Mouse (Mus musculus) hindbrain, embryonic 15.5 days (tissue): ENCODE results near the gene Spata4. TPM values are rescaled to one million over a fixed set of nuclear protein-coding genes. Genes with fewer than 3 reads are reported as not detected.

Source experiments
- ATAC-seq: fragments of 200-750 bp; cut with Nextera tagmentation; 2 replicates; pipeline ENCODE4 v1.8.0; 2017; ENCODE audit warnings: low read depth, moderate number of reproducible peaks, moderate TSS enrichment; ENCODE audit not compliant: low FRiP score
- H3K27ac ChIP-seq: fragments of 300-500 bp; sonication (generic); replicated peaks from 2 replicates; pipeline ENCODE4 v1.5.1; 2015; ENCODE audit warnings: mild to moderate bottlenecking, inconsistent platforms
- H3K27me3 ChIP-seq: fragments of 300-500 bp; sonication (generic); 2 replicates; pipeline ENCODE4 v1.6.1; 2015; ENCODE audit warnings: control low read depth, inconsistent platforms
- H3K36me3 ChIP-seq: fragments of 300-500 bp; sonication (generic); 2 replicates; pipeline ENCODE4 v1.6.1; 2015; ENCODE audit warnings: control low read depth, inconsistent platforms
- H3K4me1 ChIP-seq: fragments of 300-500 bp; sonication (generic); replicated peaks from 2 replicates; pipeline ENCODE4 v1.6.1; 2015; ENCODE audit warnings: control low read depth, inconsistent platforms
- H3K4me2 ChIP-seq: fragments of 300-500 bp; sonication (generic); 2 replicates; pipeline ENCODE4 v1.6.1; 2015; ENCODE audit warnings: moderate library complexity, mild to moderate bottlenecking, inconsistent platforms
- H3K4me3 ChIP-seq: fragments of 300-500 bp; sonication (generic); 2 replicates; pipeline ENCODE4 v1.5.1; 2015; ENCODE audit warnings: mild to moderate bottlenecking, inconsistent platforms
- H3K9ac ChIP-seq: fragments of 300-500 bp; sonication (generic); 2 replicates; pipeline ENCODE4 v1.6.1; 2015; ENCODE audit warnings: inconsistent platforms
- H3K9me3 ChIP-seq: fragments of 300-500 bp; sonication (generic); 2 replicates; pipeline ENCODE4 v1.6.1; 2016; ENCODE audit warnings: control low read depth, inconsistent platforms
- WGBS: fragments of 180-500 bp; shearing (Covaris S2); methylation state at CpG from one replicate; pipeline ENCODE4 v1.1.7; 2015; 5-methylcytosine and 5-hydroxymethylcytosine counted together
- polyA plus RNA-seq: library from polyadenylated mRNA; unstranded; fragments of >200 nt; fragmentation: Nextera tagmentation; extraction: Ambion mirVana; gene quantifications from 2 replicates; pipeline ENCODE4 v1.2.1, GENCODE M21; 2015

Gene Spata4
- polyA plus RNA-seq = not detected in 2 replicates

DNA sequence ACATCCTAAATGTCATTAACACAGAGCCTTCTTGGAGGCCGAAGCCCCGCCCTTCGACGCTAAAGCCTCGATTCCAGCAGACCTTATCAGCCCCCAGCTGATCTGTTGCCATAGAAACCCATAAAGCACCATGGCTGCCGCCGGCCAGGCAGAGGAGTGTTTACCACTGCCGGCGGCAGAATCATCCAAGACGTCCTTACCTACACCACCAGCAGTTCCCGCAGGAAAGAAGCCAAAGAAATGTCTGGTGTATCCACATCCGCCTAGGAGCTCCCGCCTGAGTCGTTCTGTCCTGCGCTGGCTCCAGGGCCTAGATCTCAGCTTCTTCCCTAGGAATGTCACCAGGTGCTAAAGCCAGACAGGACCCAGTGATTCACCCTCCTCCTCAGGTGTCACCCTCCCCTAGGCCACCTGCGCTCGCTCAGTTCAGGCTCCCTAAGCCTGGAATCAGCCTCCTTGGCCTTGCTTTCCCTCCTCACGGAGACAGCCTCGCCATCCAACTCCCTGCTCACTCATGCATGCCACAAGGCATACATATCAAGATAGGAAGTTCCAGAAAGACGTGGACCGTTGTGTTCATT is at the start of gene Spata4:
Gene Spata4, plus strand, starts transcription at position 111 of the 581 bp plus-strand sequence.
- H3K4me2 ChIP-seq = peak within 1 kb of the TSS; percentile 60
- peak within 1 kb of the TSS; percentile 28 for H3K4me3 ChIP-seq
- peak; percentile 91 for ATAC-seq
- peaks cover 8% of the 10 kb centered on the region for H3K4me1 ChIP-seq
- no peaks in the 10 kb centered on the region for H3K9me3 ChIP-seq
- no peaks in the 10 kb centered on the region for H3K36me3 ChIP-seq
- peak within 1 kb of the TSS; percentile 56 for H3K27ac ChIP-seq
- 5% methylated on average over 21 of the region's 21 CpGs for WGBS
- no peaks in the 10 kb centered on the region for H3K27me3 ChIP-seq
- peak within 1 kb of the TSS; percentile 16; the same call in 1 of the 2 replicates for H3K9ac ChIP-seq

DNA sequence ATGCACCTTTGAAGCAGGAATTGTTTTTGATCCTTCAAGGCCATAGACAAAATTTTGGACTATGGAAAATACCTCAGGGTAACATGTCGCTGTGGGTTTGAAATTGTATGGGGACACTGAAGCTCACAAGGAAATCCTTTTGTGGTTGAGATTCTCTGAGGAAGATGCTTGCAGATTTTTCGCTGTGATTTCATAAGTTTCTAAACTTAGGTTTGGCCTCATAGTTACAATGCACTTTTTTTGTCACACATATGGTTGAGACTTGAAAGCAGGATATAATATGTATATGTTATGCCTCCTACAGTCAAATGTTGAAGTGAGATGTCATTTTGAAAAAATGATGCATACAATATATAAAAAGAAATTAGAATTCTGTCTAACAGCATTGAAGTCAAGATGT is 45.7 kb upstream of the Spata4 start:
- H3K36me3 ChIP-seq = no peaks in the 10 kb centered on the region
- WGBS = 89% methylated on average over 2 of the region's 2 CpGs
- no peak overlapping the region for H3K27ac ChIP-seq
- H3K27me3 ChIP-seq = no peaks in the 10 kb centered on the region
- H3K9me3 ChIP-seq = no peaks in the 10 kb centered on the region
- H3K4me2 ChIP-seq = no peak overlapping the region
- H3K4me3 ChIP-seq = no peak overlapping the region
- ATAC-seq = no peak
- H3K9ac ChIP-seq = no peak overlapping the region
- H3K4me1 ChIP-seq = no peaks in the 10 kb centered on the region

DNA sequence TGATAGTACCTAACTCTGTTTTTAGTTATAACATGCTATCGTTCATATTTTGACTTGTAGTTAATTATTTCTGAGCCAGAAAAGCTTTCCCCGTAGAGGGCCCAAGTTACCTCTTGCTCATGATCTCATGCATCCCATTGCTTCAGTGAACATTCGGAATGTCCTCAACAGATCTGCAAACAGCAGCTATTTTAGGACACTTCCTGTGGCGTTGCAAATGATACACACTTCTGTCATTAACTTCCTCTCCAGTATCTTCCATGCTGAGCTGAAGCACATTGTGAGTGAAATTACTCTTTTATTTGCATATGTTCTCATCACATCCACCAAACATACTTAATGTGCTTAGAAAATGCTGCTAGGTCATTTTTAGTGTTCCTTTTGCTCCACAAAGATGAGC is 38.4 kb upstream of the Spata4 start:
- H3K36me3 ChIP-seq = no peaks in the 10 kb centered on the region
- H3K9me3 ChIP-seq = no peaks in the 10 kb centered on the region
- no peak overlapping the region for H3K4me2 ChIP-seq
- ATAC-seq = no peak
- H3K4me1 ChIP-seq = no peaks in the 10 kb centered on the region
- 72% methylated on average over 4 of the region's 4 CpGs for WGBS
- H3K27me3 ChIP-seq = no peaks in the 10 kb centered on the region
- H3K9ac ChIP-seq = no peak overlapping the region
- no peak overlapping the region for H3K4me3 ChIP-seq
- H3K27ac ChIP-seq = no peak overlapping the region

DNA sequence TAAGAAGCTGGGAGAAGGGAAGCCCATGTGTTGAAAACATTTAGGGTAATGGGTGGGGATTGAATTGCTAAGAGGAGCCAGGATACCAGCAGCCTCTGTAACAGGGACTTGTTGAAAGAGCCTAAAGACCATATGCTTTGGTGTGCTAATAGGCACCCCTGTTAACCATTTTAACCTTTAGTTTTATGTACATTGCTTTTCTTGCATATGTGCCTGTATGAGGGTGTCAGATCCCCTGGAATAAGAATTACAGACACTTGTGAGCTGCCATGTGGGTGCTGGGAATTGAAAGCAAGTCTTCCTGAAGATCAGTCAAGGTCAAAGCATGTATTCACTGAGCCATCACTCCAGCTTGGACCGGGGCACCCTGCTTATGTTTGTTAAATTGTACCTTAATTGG is 35.4 kb upstream of the Spata4 start:
- no peaks in the 10 kb centered on the region for H3K4me1 ChIP-seq
- no peaks in the 10 kb centered on the region for H3K9me3 ChIP-seq
- no peak overlapping the region for H3K4me2 ChIP-seq
- H3K9ac ChIP-seq = no peak overlapping the region
- H3K27me3 ChIP-seq = no peaks in the 10 kb centered on the region
- no peak for ATAC-seq
- no peaks in the 10 kb centered on the region for H3K36me3 ChIP-seq
- no peak overlapping the region for H3K4me3 ChIP-seq
- 95% methylated on average over 1 of the region's 1 CpGs for WGBS
- no peak overlapping the region for H3K27ac ChIP-seq

DNA sequence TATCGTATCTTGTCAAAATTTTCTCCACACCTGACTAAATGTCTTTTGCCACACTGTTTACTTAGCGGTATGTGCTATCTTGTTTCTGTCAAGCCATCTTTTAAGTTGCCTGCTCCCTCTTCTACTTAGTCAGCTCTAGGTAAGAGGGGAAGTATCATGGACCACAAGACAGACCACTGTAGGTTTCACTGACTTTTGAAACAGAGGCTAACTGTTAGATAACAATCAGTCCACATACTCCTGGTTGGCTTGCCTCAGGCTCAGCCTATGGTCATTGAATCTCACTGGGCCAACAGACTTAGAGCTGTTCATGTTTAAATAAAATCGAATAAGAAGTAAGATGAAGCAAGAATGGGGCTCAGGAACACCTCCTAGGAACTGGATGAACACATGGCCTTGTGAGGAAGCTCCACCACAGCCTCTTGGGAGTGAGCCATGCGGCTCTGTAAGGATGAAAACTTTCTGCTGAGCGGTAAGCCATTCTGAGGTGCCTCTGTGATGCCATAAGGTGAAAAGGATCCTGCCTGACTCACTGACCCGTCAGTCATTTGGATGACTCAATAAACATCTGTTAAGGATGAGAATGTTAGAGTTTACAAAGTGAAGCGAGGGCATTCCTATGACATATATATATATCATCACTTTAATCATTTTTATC is 34.8 kb upstream of the Spata4 start:
- Histone ChIP-seq H3K4me2 (no peak overlapping the region), H3K27me3 (no peaks in the 10 kb centered on the region), H3K4me1 (no peaks in the 10 kb centered on the region), H3K36me3 (no peaks in the 10 kb centered on the region), H3K9ac (no peak overlapping the region), H3K9me3 (no peaks in the 10 kb centered on the region), H3K27ac (no peak overlapping the region), H3K4me3 (no peak overlapping the region)
- no peak for ATAC-seq
- 90% methylated on average over 7 of the region's 7 CpGs for WGBS

DNA sequence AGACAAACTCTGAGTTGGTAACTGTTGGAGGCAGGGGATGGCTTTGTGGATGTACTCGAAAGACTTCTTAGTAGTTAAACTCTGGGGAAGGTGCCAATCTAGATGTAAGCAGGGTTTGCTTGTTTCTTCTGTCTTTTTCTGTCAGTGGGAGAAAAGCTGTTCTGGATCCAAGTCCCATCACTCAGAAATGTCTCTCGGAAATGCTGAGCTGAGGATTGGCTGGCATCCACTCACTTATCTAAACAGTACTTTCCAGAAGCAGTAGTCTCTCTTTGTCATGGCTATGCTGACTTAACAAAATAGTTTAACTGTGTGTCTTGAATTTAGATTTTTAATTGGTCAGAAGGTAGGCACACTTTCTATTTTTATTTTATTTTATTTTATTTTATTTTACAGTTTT is 33.4 kb upstream of the Spata4 start:
- H3K4me3 ChIP-seq = no peak overlapping the region
- 68% methylated on average over 2 of the region's 2 CpGs for WGBS
- no peak for ATAC-seq

DNA sequence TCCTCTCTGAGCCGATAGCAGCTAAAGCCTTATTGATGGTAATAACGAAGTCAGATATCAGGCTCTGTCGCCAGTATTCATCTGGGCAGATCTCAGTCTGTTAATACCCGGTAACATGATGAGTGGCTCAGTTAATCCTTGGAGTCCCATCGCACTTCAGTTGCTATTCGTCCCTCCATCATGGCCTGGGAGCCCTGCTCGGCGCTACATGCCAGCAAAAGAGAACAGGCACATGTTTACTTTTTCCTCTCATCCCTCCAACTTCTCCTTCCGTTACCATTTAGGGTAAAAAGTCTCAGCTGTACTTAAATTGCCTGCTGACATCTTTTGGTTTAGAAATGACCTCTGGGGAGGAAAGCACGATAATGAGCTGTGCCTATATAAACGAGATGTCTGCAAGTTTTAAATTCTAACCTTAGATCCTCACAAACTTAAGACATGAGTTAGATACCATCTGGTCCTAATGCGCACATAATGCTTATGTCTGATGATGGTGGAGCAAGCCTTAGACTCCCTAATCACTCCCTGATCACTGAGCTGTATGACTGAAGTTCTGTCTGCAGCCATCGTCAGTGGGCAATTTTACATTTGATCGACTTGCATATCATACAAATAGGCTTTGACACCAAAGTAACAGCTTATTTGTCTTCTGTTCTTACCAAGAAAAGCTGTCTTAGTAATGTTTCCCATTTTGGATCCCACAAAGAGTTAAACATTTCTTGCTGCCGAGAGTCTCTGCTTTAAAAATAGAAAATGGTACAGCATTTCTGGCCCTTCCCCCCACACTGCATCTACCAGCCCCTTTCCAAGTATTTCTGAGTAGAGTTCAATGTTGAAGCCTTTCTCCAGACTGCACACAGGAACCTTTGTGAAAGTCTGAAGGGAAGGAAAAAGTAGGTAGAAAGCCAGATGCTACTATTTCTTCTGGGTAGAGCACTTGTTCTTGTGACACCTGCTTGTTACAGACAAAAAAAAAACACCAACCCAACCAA is 29.7 kb upstream of the Spata4 start:
- Histone ChIP-seq H3K27me3 (no peaks in the 10 kb centered on the region), H3K27ac (no peak overlapping the region), H3K4me2 (no peak overlapping the region), H3K9me3 (no peaks in the 10 kb centered on the region), H3K36me3 (no peaks in the 10 kb centered on the region), H3K9ac (no peak overlapping the region), H3K4me3 (no peak overlapping the region), H3K4me1 (no peaks in the 10 kb centered on the region)
- WGBS = 73% methylated on average over 15 of the region's 15 CpGs
- ATAC-seq = no peak

More for the DNA sequence above, 33.4 kb upstream of the Spata4 start:
- H3K4me1 ChIP-seq = no peaks in the 10 kb centered on the region
- H3K4me2 ChIP-seq = no peak overlapping the region
- H3K27ac ChIP-seq = no peak overlapping the region
- no peaks in the 10 kb centered on the region for H3K36me3 ChIP-seq
- no peaks in the 10 kb centered on the region for H3K27me3 ChIP-seq
- H3K9ac ChIP-seq = no peak overlapping the region
- no peaks in the 10 kb centered on the region for H3K9me3 ChIP-seq

DNA sequence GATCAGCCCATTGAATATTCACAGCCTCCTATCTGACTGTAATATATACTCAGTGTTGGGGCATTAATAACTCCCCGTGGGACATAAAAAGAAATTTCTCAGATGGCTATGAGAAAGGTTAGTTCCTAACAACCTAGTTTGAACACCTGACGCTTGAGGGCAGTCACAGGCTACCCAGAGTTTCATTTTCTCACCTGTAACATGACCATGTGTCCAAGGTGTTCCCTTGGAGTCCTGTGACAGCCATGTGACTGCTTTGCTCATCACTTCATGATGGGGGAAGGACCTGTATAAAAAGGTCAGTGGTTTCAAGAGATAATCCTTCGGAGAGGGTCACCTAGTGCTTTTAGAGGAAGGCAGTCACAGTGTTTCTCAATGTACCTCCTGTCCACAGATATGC is 19.1 kb upstream of the Spata4 start:
- Histone ChIP-seq H3K27ac (no peak overlapping the region), H3K9ac (no peak overlapping the region), H3K27me3 (no peaks in the 10 kb centered on the region), H3K36me3 (no peaks in the 10 kb centered on the region), H3K4me1 (no peaks in the 10 kb centered on the region), H3K9me3 (no peaks in the 10 kb centered on the region), H3K4me3 (no peak overlapping the region), H3K4me2 (no peak overlapping the region)
- 85% methylated on average over 3 of the region's 3 CpGs for WGBS
- no peak for ATAC-seq

DNA sequence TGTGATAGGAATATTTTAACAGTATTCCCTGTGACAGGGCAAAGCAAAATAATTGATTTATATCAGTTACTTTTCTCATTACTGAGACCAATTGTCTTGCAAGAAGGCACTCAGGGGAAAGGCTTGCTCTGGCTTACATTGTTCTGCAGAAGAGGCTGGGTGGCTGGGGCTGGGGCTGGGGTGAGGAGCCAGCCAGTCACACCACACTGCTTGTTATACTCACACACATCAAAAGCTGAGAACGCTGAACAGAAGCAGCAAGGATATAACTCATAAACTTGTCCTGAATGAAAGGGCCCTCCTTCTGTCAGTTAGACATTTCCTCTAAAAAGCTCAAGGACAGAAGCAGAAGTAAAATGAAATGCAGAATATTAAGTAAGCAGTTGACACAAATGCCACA is 17.7 kb upstream of the Spata4 start:
- ATAC-seq = no peak
- no peaks in the 10 kb centered on the region for H3K9me3 ChIP-seq
- no peak overlapping the region for H3K27ac ChIP-seq
- no peaks in the 10 kb centered on the region for H3K4me1 ChIP-seq
- WGBS = 49% methylated on average over 1 of the region's 1 CpGs
- H3K9ac ChIP-seq = no peak overlapping the region
- H3K27me3 ChIP-seq = no peaks in the 10 kb centered on the region
- no peaks in the 10 kb centered on the region for H3K36me3 ChIP-seq
- H3K4me2 ChIP-seq = no peak overlapping the region
- H3K4me3 ChIP-seq = no peak overlapping the region

DNA sequence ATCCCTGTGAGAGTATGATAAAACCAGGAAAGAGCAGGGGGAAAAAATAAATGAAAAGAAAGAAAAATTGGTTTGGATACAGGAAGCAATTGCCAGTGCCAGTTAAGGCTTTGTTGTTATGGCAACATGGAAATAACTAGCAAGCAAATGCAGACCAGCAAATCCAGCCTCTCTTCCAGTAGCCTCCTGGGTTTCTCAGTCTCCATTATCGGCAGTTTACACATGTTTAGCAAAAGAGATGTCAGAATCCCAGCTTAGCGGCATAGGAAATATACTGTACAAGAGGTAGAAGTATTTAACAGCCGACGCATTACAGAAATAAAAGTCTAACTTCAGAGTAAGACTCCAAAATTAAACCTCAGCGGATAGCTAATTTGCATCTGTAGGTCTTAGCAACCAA is 5.9 kb upstream of the Spata4 start:
- H3K36me3 ChIP-seq = no peaks in the 10 kb centered on the region
- H3K27ac ChIP-seq = peak overlapping the region; percentile 46
- no peaks in the 10 kb centered on the region for H3K27me3 ChIP-seq
- no peak for ATAC-seq
- no peak overlapping the region for H3K4me3 ChIP-seq
- no peak overlapping the region for H3K9ac ChIP-seq
- H3K4me1 ChIP-seq = peaks cover 4% of the 10 kb centered on the region; the same call in 1 of the 2 replicates
- no peaks in the 10 kb centered on the region for H3K9me3 ChIP-seq
- H3K4me2 ChIP-seq = no peak overlapping the region
- 72% methylated on average over 5 of the region's 5 CpGs for WGBS

DNA sequence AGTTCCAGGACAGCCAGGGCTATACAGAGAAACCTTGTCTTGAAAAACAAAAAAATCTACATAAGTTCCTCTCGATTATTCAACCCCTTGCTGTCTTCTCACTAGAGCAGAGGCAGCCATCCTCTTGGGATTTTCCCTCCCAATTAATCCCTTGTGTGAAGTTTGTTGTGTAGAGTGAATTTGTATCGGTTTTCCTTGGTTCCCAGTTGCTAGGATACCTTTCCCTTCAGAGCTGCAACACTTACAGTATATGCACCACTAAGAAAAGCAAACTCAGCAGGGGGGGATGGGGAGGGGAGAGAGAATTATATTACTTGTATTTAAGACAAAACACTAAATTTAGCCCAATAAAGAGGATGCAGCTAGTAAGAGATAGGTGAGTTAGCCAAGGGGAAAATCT is 4.5 kb upstream of the Spata4 start:
- no peak overlapping the region for H3K9ac ChIP-seq
- H3K4me2 ChIP-seq = no peak overlapping the region
- H3K27ac ChIP-seq = no peak overlapping the region
- no peak overlapping the region for H3K4me3 ChIP-seq
- H3K4me1 ChIP-seq = peaks cover 13% of the 10 kb centered on the region
- ATAC-seq = no peak
- H3K36me3 ChIP-seq = no peaks in the 10 kb centered on the region
- 41% methylated on average over 2 of the region's 2 CpGs for WGBS
- H3K9me3 ChIP-seq = no peaks in the 10 kb centered on the region
- no peaks in the 10 kb centered on the region for H3K27me3 ChIP-seq

DNA sequence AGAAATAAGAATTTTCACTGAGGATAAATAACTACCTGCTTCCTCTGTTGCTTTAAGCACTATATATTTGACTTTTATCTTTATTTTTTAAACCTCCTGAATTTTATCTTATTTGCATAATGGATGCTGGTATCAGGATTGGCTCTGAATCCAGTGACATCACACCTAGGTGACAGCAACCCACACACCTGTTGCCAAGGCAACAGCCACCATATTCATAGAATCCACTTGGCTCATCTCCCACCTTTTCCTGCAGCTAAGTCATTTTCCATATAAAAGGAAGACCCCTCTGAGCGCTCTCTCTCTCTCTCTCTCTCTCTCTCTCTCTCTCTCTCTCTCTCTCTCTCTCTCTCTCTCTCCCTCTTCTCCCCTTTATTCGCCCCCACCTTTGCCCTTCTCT is 3.6 kb upstream of the Spata4 start:
- no peak overlapping the region for H3K27ac ChIP-seq
- no peak overlapping the region for H3K9ac ChIP-seq
- no peaks in the 10 kb centered on the region for H3K9me3 ChIP-seq
- H3K4me2 ChIP-seq = no peak overlapping the region
- 68% methylated on average over 2 of the region's 2 CpGs for WGBS
- H3K27me3 ChIP-seq = no peaks in the 10 kb centered on the region
- peaks cover 13% of the 10 kb centered on the region for H3K4me1 ChIP-seq
- no peak for ATAC-seq
- no peak overlapping the region for H3K4me3 ChIP-seq
- no peaks in the 10 kb centered on the region for H3K36me3 ChIP-seq
